Comparison of ENCODE assay signal across 5 mouse cellular contexts in the genomic region with DNA sequence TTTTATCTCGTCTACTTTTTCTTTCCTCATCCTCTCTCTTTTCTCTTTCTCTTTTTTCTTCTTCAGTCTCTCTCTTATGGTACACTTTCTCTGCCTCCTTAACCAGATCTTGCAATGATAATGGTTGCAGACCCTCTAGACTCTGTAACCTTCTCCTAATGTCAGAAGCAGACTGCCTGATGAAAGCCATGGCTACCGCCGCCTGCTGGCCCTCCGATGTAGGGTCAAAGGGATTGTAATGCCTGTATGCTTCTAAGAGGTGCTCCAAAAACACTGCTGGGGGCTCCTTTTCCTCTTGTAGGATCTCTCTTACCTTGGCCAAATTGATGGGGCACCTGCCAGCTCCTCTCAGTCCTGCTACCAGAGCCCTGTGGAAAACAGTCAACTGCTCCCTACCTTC. TPM values are rescaled to one million over a fixed set of nuclear protein-coding genes. Genes with fewer than 3 reads are reported as not detected.
"Had no signal": no experiment of that assay in that cellular context is flagged by ENCODE, and none has a peak within 500 bp of the region (broad histone marks: within the 10 kb centered on the region; RNA-seq: fewer than 3 reads in every experiment).

No protein-coding gene starts in this region.

RNA-seq across cellular contexts. Expression of a gene that starts 15.7 kb away (rescaled TPM):
- total RNA-seq: neutrophil, adult 5-6 weeks had no signal

RNA-seq across cellular contexts. Expression of a gene that starts 32.2 kb away (rescaled TPM):
- total RNA-seq: neutrophil, adult 5-6 weeks had no signal
- polyA plus RNA-seq: small intestine, adult 2 months; spleen, adult 2 months; stomach, embryonic 14.5 days; thymus, postnatal 0 days had no signal
